Mouse (Mus musculus) embryonic facial prominence, embryonic 15.5 days (tissue): Measurements from ENCODE around the gene Cbfa2t3. TPM values are rescaled to one million over a fixed set of nuclear protein-coding genes. Genes with fewer than 3 reads are reported as not detected.

Source experiments
- ATAC-seq: fragments of 200-750 bp; cut with Nextera tagmentation; 2 replicates; pipeline ENCODE4 v1.8.0; 2017; ENCODE audit warnings: low read depth, moderate TSS enrichment; ENCODE audit not compliant: insufficient number of reproducible peaks, low FRiP score, low TSS enrichment
- H3K27ac ChIP-seq: fragments of 300-500 bp; sonication (generic); replicated peaks from 2 replicates; pipeline ENCODE4 v1.5.1; 2015; ENCODE audit warnings: mild to moderate bottlenecking, inconsistent platforms
- H3K27me3 ChIP-seq: fragments of 300-500 bp; sonication (generic); 2 replicates; pipeline ENCODE4 v1.6.1; 2015; ENCODE audit warnings: inconsistent platforms
- H3K36me3 ChIP-seq: fragments of 300-500 bp; sonication (generic); 2 replicates; pipeline ENCODE4 v1.6.1; 2015; ENCODE audit warnings: mild to moderate bottlenecking, inconsistent platforms
- H3K4me1 ChIP-seq: fragments of 300-500 bp; sonication (generic); 2 replicates; pipeline ENCODE4 v1.6.1; 2015; ENCODE audit warnings: inconsistent platforms
- H3K4me2 ChIP-seq: fragments of 300-500 bp; sonication (generic); replicated peaks from 2 replicates; pipeline ENCODE4 v1.6.1; 2015; ENCODE audit warnings: mild to moderate bottlenecking, inconsistent platforms
- H3K4me3 ChIP-seq: fragments of 300-500 bp; sonication (generic); replicated peaks from 2 replicates; pipeline ENCODE4 v1.5.1; 2015; ENCODE audit warnings: mild to moderate bottlenecking, inconsistent platforms
- H3K9ac ChIP-seq: fragments of 300-500 bp; sonication (generic); 2 replicates; pipeline ENCODE4 v1.6.1; 2015; ENCODE audit warnings: inconsistent platforms
- H3K9me3 ChIP-seq: fragments of 300-500 bp; sonication (generic); replicated peaks from 2 replicates; pipeline ENCODE4 v1.6.1; 2016; ENCODE audit warnings: inconsistent platforms
- WGBS: fragments of 180-500 bp; shearing (Covaris S2); methylation state at CpG from one replicate; pipeline ENCODE4 v1.1.7; 2015; 5-methylcytosine and 5-hydroxymethylcytosine counted together
- polyA plus RNA-seq: library from polyadenylated mRNA; unstranded; fragments of >200 nt; fragmentation: Nextera tagmentation; extraction: Ambion mirVana; gene quantifications from 2 replicates; pipeline ENCODE4 v1.2.1, GENCODE M21; 2015

The Cbfa2t3 gene
- polyA plus RNA-seq, 1 experiment from 2014 or later, result 6.4 TPM

DNA sequence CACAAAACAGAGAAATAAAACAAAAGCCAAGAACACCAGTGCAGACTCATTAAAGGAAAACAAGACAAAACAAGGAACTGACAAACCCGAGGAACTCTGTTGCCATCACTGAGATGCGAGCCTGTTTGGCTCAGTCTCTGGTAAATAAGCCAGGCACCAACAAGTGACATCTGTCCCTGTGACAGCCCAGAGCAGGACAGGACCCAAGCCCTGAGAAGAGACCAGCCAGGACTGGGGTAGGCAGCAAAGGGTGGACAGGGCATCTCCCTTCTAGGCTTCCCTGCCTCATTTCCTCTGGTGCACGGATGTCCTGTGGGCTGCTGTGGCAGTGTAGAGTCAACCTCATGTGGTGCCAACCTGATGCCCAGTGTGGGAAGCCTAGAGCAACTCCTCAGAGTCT lies 35.8 kb downstream of the Cbfa2t3 start:
- Histone ChIP-seq H3K27me3 (no peaks in the 10 kb centered on the region), H3K4me1 (peaks cover 90% of the 10 kb centered on the region), H3K4me3 (no peak overlapping the region), H3K9me3 (no peaks in the 10 kb centered on the region), H3K27ac (0 out of 2 replicates have a peak overlapping the region, but pooled peaks have one; percentile 12), H3K36me3 (no peaks in the 10 kb centered on the region), H3K4me2 (no peak overlapping the region), H3K9ac (no peak overlapping the region)
- 54% methylated on average over 3 of the region's 3 CpGs for WGBS
- no peak for ATAC-seq

DNA sequence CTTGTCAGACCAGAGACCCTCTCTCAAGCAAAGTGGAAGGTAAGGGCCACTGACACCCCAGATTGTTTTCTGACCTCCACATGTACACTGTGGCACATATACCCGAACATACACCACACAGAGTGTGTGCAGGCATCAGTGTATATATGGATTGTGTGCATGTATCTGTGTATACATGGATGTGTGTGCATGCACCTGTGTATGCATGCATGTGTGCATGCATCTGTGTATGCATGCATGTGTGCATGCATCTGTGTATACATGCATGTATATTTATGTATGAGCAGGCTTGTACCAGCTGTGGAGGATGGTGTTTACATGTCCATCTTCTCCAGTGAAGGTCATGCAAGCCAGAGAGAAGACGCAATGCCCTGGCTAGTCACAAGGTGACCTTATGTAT lies 37.0 kb downstream of the Cbfa2t3 start:
- Histone ChIP-seq H3K4me1 (peaks cover 94% of the 10 kb centered on the region), H3K4me3 (no peak overlapping the region), H3K27me3 (no peaks in the 10 kb centered on the region), H3K36me3 (no peaks in the 10 kb centered on the region), H3K9me3 (no peaks in the 10 kb centered on the region), H3K27ac (no peak overlapping the region), H3K4me2 (no peak overlapping the region), H3K9ac (no peak overlapping the region)
- no peak for ATAC-seq
- 71% methylated on average over 2 of the region's 2 CpGs for WGBS

GRCm38 (mm10) chr8:122661138-122661537 lies 37.8 kb downstream of the Cbfa2t3 start:
- Histone ChIP-seq H3K27me3 (no peaks in the 10 kb centered on the region), H3K9me3 (no peaks in the 10 kb centered on the region), H3K4me1 (peaks cover 87% of the 10 kb centered on the region), H3K9ac (no peak overlapping the region), H3K27ac (peak overlapping the region; percentile 35; the same call in 1 of the 2 replicates), H3K4me3 (no peak overlapping the region), H3K4me2 (peak overlapping the region; percentile 30), H3K36me3 (no peaks in the 10 kb centered on the region)
- peak; percentile 83 for ATAC-seq
- 13% methylated on average over 7 of the region's 7 CpGs for WGBS

DNA sequence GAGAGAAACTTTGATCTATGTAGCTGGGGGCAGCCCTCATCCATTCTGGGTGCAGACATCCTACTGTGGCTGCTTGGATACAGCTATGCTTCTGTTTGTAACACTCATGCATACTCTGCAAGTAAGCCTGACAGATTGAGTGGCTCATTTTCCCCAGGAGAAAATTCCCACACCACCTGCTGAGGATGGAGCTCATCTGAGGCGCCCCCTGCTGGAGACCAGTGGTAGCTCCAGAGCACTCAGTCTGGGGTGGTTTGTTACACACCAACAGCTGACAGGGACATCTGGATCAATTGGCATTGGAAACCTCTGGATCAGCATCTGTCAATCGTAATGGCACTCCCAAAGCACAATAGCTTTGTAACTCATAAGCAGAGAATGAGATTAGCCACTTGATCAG lies 38.9 kb downstream of the Cbfa2t3 start:
- H3K36me3 ChIP-seq, result no peaks in the 10 kb centered on the region
- no peak overlapping the region for H3K4me3 ChIP-seq
- H3K27ac ChIP-seq, result no peak overlapping the region; the same call in 1 of the 2 replicates
- no peaks in the 10 kb centered on the region for H3K9me3 ChIP-seq
- no peaks in the 10 kb centered on the region for H3K27me3 ChIP-seq
- 81% methylated on average over 2 of the region's 2 CpGs for WGBS
- peaks cover 76% of the 10 kb centered on the region for H3K4me1 ChIP-seq
- ATAC-seq, result no peak
- no peak overlapping the region for H3K4me2 ChIP-seq
- H3K9ac ChIP-seq, result no peak overlapping the region

DNA sequence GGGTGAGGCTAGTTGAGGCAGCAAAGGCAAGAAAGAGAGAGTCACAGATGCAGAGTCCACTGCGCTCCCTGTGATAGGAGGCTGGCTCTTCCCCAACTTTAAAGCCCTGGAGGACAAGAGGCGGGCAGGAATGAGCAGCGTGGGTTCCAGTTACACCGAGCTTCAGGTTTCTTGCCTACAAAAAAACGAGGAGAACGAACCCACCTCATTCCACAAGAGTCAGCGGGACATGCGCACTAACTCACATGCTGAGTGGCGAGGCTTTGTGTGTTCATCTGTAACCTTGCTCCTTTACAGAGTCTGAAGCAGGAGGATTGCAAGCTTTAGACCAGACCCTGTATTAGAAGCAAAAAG lies 40.1 kb downstream of the Cbfa2t3 start:
- no peak for ATAC-seq
- 0 out of 2 replicates have a peak overlapping the region, but pooled peaks have one; percentile 71 for H3K27ac ChIP-seq
- H3K9me3 ChIP-seq, result no peaks in the 10 kb centered on the region
- H3K36me3 ChIP-seq, result no peaks in the 10 kb centered on the region
- no peaks in the 10 kb centered on the region for H3K27me3 ChIP-seq
- no peak overlapping the region for H3K4me2 ChIP-seq
- H3K9ac ChIP-seq, result no peak overlapping the region
- H3K4me1 ChIP-seq, result peaks cover 67% of the 10 kb centered on the region
- WGBS, result 21% methylated on average over 9 of the region's 9 CpGs
- no peak overlapping the region for H3K4me3 ChIP-seq

DNA sequence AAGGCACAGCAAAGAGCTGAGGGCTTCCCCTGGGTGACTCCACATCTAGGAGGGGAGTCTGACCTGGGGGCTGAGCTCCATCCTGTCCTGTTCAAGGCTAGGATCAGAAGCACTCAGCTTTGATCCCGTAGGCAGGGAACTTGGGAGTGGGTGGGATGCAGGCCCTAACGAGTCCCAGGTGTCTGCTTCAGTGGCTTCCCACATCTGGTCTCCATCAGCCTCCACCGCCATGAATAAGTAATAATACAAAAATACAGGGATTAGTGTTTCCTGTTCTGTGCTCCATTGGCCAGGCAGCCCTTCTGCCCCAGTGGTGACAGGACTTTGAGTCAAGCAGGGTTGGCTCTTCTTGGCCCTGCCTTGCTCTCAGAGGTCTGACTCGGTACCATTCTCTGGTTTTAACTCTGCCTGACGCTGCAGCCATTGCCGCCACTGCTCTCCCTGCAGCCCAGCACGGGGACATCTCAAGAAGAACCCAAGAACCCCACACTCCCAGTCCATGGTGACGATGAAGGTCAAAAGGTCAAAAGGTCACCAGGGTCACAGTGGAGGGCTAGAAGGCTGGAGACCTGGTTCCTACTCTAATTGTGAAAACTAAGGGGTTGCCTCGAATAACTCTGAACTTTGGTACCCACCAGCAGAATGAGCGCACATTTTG lies 40.6 kb downstream of the Cbfa2t3 start:
- WGBS, result 27% methylated on average over 10 of the region's 10 CpGs
- Histone ChIP-seq H3K27me3 (no peaks in the 10 kb centered on the region), H3K9me3 (no peaks in the 10 kb centered on the region), H3K27ac (peak overlapping the region; percentile 71; the same call in 1 of the 2 replicates), H3K36me3 (no peaks in the 10 kb centered on the region), H3K4me3 (no peak overlapping the region), H3K9ac (no peak overlapping the region), H3K4me1 (peaks cover 66% of the 10 kb centered on the region), H3K4me2 (no peak overlapping the region)
- peak; percentile 11; the same call in 1 of the 2 replicates for ATAC-seq

- ATAC-seq, result no peak
- no peak overlapping the region for H3K9ac ChIP-seq
- H3K27me3 ChIP-seq, result no peaks in the 10 kb centered on the region
- no peaks in the 10 kb centered on the region for H3K36me3 ChIP-seq
- no peak overlapping the region for H3K4me3 ChIP-seq
- peaks cover 62% of the 10 kb centered on the region for H3K4me1 ChIP-seq
- WGBS, result 73% methylated on average over 13 of the region's 13 CpGs
- no peaks in the 10 kb centered on the region for H3K9me3 ChIP-seq
- no peak overlapping the region for H3K27ac ChIP-seq
- no peak overlapping the region for H3K4me2 ChIP-seq
These were observed 42.6 kb downstream of the Cbfa2t3 start for GRCm38 (mm10) chr8:122656056-122656999.

- Histone ChIP-seq H3K36me3 (no peaks in the 10 kb centered on the region), H3K27me3 (no peaks in the 10 kb centered on the region), H3K9me3 (no peaks in the 10 kb centered on the region), H3K4me3 (no peak overlapping the region), H3K27ac (no peak overlapping the region), H3K4me1 (peaks cover 58% of the 10 kb centered on the region), H3K4me2 (no peak overlapping the region), H3K9ac (no peak overlapping the region)
- 77% methylated on average over 7 of the region's 7 CpGs for WGBS
- ATAC-seq, result no peak
These were observed 44.1 kb downstream of the Cbfa2t3 start for GRCm38 (mm10) chr8:122654768-122655167.

- Histone ChIP-seq H3K4me1 (peaks cover 47% of the 10 kb centered on the region), H3K9me3 (no peaks in the 10 kb centered on the region), H3K9ac (no peak overlapping the region), H3K27me3 (no peaks in the 10 kb centered on the region), H3K36me3 (no peaks in the 10 kb centered on the region), H3K27ac (no peak overlapping the region), H3K4me3 (no peak overlapping the region), H3K4me2 (no peak overlapping the region)
- WGBS, result 61% methylated on average over 6 of the region's 6 CpGs
- no peak for ATAC-seq
These were observed 46.3 kb downstream of the Cbfa2t3 start for GRCm38 (mm10) chr8:122652643-122653042.

DNA sequence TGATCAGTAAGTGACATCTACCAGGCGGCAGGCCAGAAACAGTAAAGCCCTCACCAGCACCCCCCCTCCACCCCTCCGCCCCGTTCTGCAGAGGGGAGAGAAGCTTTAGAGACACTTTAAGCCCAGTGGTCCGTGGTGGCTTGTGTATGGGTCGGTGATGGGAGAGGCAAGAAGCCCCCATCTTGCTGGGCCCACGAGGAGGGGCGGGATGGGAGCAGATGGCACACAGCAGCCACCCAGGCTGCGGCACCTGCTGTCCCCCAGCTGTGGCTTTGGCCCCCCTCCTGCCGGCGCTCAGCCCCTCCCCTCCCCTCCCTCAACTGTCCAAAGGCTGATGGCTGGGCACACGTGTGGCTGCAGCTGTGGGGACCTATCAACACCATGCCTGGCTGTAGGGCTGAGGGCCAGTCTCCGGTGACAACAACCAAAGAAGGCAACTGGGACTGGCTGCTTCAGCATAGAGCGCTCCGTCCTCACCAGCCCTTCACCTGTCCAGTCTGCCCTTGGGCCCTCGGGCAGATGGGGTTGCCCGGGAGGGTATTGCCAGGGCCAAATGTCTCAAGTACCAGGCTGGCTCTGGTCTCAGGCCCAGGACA lies 47.5 kb downstream of the Cbfa2t3 start:
- no peak overlapping the region for H3K9ac ChIP-seq
- no peaks in the 10 kb centered on the region for H3K9me3 ChIP-seq
- no peak overlapping the region for H3K27ac ChIP-seq
- peaks cover 42% of the 10 kb centered on the region for H3K4me1 ChIP-seq
- no peak overlapping the region for H3K4me3 ChIP-seq
- ATAC-seq, result peak; percentile 71; the same call in 1 of the 2 replicates
- WGBS, result 75% methylated on average over 16 of the region's 16 CpGs
- H3K36me3 ChIP-seq, result no peaks in the 10 kb centered on the region
- H3K27me3 ChIP-seq, result no peaks in the 10 kb centered on the region
- H3K4me2 ChIP-seq, result no peak overlapping the region
